Mouse (Mus musculus) kidney, postnatal 36 days (tissue): ENCODE measurements at regions not wholly inside any gene's neighbourhood (a gene's known extent, or its start where the extent isn't known, plus 50 kb on each side); places are given as distances from the start of the nearest gene placed in this dataset.

Experiments
- DNase-seq, 2 experiments: peaks; one replicate each; pipeline ENCODE4 v3.0.0; 2021 to 2022; ENCODE audit warnings: mixed read lengths in 2 of 2

DNA sequence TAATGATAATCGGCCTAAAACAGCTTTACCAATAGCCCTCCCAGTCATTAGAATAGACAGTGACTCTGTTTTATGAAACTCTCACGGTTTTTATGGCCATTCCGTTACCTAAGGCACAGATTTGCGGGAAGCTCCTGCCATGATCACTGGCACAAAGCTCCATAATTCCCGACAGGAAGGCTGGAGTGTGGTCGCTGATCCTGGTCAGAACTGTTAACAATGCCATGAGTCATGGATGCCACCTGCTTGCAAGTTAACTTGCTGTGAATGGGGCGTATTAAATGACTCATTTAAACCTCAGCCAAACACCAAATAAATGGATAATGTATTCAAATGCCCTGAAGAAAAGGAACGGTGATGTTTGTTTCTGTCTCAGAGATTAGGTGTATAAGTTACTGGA, 559.9 kb upstream of the Map3k7 start:
- DNase-seq: no peak

DNA sequence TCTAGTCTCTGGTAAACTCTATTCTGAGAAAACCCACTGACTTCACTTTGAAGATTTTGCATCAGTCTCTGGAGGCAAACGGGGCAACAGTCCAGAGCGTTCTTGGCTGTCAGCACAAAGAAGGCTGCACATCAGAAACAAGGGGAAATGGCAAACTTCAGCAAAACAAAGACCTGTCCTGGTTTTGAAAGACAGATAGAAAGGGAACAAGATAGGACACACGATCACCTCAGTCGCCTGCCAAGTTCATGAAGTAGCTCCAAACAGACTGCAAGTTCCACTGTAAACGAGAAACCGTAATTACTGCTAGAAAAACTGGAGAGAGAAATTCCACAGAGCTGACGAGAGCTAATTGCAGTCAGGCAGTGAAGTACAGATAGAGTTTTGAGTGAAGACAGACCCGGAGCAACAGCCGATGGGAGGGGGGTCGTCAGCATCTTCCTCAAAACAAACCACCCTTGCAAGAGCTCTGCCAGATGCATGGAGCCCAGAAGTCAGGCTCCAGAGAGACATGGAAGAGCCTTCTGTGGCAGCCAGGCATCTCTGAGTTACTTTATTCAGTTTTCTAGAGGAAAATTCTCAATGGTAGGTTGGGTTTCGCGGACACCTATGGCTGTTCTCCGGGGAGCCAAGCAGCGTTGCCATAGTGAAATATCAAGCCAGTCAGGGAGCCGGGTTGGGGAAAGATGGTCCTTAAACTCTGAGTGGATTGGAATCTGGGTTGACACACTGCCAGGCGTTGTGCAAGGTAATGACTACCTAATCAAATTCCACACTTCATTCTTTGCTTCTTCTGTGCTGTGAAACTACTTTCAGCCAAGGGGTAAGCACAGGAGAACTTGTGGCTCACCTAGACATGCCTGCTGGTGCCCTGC, 558.8 kb upstream of the Map3k7 start:
- peak in 1 of 2 experiments; percentile 9 for DNase-seq

DNA sequence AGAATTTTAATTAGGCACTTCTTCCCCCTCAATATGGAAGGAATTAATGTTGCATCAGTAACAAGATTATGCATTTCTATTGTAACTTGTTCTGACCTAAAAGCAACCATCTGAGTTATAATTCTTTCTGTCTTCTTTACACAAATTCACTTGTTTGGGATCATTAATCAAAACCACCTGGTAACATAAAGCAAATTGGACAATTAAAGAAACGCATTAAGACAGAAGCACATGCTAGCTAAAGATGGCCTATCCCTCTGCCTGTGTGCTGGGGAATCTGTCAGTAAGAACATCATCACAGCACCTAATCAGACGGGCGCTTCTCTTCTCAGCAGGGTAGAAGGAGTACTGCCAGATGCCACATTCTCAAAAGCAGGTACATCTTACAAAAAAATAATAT, 553.7 kb upstream of the Map3k7 start:
- no peak for DNase-seq

DNA sequence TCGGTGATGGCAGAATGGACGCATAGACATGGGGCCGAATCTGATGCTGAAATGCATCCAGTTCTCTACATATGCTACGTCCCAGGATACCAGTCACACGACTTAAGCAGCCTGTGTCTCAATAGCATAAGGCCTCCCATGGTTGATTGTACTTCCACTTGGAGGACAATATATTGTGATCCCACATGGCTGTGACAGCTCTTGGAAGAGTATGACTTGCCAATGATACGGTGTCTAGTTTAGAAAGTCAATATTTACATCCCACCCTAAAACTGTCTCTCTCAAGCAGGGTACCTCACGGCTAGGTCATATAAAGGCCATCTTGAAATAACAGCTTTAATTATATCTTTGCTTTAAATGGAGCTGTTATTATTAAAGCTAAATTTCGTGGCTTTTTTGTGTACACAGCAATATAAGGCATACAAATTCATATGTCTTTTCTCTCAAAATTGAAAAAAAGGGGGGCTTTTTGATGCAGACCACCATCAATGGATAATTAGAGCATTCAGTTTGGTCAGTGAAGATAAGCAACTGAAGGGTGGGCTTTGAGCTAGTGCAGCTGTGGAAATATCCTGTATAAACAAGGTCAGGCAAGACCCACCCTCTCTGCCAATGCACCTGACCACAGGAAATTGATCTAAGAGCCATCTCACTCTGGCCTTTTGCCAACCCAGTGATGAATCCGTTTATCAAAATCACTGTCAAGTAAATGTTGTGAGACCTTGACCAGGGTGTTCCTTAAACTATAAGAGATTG, 551.9 kb upstream of the Map3k7 start:
- DNase-seq: no peak

DNA sequence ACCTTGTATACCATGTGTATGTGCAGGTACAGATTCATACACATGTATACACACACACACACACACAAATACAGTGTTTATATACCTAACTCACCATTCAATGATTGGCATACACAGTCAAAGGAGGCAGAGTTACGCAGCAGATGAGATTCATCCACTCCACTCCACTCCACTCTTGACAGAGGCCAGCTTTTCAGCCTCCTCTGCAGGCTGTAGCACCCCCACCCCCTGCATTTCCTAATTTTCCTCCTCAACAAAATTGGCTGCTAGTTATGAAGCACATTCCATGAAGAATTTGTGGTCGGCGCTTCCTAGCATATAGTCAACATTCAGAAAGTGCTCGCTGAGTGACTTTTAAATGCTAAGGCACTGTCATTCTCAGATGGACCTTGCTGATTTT, 546.7 kb upstream of the Map3k7 start:
- DNase-seq: no peak

DNA sequence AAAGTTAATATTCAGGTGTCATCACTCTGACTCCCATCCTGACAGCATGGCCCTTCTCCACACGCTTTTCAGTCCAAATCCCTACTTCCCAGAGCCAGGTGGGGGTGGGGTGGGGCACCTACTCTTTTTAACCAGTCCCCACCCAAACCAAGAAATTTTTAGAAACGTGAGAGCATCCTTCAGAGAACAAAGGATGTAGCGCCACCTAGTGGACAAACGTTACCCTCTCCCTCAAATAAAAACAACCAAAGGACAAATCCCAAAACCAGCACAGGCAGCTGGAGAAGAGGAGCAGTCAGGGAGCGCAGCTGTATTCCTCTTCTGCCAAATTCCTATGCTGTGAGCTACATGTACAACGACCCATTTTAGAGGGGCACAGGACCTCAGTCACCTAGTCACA, 544.7 kb upstream of the Map3k7 start:
- DNase-seq: peak; percentile 25 to 55

DNA sequence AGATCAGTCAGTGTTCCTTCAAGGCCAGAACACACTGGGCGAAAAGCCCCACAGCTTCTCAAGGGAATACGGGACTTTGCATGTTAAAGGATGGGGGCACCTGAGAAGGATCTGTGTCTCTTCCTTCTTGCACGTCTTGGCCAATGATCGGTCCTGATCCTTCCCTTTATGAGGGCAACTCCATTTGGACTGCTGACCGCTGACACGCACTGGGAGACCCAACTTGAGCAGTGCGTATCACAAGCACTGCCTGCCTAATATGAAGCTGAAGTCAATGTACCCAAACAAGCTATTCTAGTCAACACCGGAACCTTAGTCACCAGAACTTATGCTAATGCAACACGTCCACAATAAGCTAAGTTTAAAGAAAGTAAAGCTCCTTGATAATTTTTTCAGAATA, 543.7 kb upstream of the Map3k7 start:
- DNase-seq: no peak

DNA sequence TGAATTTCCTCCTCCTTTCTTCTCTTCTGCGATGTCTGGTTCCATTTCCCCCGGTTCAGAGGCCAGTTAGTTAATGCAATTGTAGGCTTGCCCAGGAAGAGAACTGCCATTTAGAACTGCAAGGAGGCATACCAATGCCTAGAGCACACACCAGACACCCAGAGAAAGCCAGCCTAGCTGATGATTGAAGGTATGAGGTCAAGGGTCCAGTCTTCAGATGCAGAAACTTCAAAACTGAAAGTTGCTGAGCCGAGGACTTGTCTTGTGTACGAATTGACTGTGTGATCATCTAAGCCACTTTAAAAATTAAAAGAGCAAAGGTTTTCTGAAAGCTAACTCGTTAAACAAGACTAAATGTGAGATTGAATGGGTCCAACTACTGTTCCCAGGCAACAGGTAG, 542.5 kb upstream of the Map3k7 start:
- peak; percentile 17 to 48 for DNase-seq

DNA sequence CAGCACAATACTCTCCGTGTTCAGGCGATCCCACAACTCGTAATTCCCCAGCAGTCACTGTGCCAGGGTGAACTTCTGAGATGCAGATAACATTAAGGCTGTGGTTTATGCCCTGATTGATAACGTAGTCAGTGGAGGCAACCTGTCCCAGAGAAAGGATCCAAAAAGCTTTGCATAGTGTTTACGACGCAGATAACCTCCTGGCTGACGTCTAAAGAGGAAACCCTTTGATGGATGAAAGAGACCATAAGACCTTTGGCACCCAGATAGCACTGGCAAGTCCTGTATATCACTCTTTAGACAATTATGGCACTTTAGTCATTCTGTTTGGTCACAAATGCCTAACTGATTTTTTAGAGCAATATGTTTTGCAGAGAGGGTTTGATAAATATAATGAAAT, 538.8 kb upstream of the Map3k7 start:
- no peak for DNase-seq

DNA sequence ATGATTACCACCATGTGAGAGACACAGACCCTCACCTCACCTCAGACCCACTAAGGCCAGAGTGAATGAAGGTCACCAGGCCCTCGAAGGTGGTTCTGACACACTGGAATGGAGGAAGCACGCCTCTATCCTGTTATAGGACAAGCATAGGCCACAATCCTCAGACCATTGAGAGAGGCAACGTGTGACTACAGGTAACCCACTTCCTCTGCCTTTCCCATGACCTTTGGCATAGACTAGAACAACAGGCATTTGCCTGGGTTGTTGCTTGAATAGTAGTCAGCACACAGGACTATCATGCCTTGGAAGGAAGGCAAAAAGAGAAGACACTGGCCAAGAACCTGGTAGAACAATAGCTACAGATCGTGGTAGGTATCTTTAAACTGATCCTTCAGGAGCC, 538.2 kb upstream of the Map3k7 start:
- DNase-seq: no peak

DNA sequence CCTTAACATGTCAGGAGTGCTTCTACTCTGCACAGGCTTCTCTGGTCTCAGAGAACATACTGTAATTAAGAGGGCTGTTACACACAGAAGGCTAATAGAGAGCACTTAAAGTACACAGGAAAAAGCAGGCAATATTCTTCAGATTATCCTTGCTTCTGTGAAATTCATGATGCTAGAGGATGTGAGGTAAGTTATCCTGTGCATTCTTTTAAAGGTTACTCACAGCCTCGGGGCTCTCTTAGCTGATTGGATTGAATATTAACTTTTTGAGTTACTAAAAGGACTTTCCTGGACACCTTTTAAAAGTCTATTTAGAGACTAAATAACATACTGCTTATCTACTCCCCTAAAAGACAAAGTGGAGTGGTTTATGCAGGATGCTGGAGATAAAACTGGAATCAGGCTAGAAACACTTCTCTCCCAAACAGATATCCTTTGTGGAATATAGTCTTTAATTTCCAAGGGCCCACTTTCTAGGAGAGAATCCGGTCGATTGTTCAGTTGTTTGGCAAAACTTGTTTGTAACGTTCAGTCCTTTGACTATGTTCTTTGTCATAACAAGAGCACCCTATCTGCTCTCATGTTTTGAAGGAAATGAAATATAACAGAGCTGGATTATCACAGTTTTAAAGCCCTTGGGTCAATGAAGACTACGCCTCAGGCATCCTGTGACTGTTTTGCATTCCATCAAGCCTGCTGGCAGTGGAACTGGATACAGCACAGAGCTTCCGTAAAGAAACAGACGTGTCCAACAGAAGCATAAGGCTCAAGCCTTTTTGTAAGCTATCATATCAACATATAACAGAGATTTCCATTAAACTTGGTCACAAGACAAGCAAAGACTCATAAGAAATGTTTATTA, 537.5 kb upstream of the Map3k7 start:
- no peak for DNase-seq

DNA sequence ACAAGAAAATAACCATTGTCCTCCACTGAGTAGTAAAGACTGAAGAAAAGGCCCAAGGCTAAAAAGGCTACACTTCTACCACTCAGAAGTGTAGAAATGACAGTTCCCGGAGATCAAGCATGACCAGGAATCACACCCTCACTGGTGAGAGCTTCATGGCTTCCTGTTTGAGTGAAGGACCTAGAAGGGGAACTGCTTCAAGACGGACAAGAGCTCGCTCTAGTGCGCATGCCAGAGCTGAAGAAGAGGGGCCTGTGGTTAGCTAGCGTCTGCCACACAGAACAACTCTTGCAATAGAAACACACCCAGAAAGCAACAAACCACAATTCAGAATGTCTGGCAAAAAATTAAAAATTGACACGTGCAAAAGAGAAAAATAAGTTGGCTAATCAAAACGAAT, 530.0 kb upstream of the Map3k7 start:
- no peak for DNase-seq

DNA sequence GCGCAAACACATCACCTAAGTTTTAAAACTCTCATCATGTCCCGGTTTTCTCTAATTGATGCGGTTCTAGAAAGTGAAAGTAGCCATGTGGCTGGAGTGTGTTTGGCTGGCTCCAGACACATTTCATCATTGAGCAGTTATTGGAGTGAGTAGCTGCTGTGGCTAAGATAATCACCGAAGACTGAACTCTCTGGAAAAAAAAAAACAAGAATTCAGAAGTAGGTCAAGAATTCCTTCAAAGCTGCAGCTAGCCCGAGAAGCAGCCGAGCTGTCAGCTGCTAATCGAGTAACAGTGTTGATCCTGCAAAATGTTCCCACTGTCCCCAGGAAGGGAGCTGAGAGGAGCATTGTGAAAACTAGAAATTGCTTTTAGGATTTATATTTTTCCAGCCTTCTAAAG, 509.0 kb upstream of the Map3k7 start:
- DNase-seq: no peak

DNA sequence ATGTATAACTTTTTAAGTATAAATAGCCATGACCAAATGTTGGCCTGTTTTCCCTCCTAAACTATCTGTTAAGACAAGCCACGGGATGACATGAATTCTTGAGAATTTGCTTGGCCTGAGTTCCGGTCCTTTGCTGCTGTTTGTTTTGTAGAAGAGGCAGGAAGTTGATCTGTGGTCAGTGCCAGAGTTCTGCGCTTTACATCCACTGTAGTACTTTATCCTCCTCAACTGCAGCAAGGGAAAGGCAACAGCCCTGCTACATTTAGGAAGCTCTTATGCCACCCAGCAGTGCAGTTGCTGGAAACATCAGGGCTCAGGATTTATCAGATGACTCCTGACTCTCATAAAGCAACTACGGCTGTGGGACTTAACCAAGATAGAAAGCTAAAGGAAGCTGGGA, 508.4 kb upstream of the Map3k7 start:
- no peak for DNase-seq

DNA sequence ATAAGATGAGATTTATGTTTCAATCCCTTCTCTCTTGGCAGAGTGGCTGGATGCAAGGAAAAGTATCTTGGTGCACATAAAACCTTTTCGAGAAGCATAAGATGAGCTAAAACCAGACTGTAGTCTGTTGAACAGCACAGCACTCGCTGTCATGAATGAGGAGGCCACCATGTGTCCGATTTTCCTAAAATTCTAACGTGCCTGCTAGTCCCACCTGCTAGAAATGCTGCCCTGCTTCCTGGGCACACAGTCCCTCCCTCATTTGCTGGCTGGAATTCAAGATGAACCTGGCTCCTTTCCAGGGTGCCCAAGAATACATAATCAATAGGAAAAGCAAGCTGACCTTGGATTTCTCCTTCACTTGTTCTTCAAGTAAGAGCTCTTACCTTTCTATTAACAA, 501.4 kb upstream of the Map3k7 start:
- no peak for DNase-seq

DNA sequence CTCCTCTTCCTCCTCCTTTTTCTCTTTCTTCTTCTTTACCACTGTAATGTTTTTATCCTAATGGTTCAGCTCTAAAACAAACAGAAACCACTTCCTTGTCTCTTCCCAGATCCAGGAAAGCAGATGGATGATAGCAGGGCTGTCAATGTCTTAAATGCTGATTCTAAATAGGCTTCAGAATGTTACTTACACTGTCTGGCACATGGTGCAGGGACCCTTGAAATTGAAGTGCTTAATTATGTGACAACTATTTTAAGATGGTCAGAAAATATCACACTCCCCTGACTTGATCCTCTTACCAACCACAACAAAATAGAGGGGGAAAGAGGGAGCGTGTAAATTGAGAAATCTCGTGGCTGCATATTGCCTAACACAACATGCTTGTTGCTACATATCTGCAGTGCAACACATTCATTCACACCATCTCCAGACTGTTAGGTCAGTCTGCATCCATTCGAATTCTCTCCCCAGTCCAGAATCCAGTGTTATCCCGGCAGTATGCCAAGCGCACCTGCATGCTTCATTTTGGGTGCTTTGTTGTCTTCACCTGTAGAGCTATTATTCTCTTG, 500.7 kb upstream of the Map3k7 start:
- no peak for DNase-seq

DNA sequence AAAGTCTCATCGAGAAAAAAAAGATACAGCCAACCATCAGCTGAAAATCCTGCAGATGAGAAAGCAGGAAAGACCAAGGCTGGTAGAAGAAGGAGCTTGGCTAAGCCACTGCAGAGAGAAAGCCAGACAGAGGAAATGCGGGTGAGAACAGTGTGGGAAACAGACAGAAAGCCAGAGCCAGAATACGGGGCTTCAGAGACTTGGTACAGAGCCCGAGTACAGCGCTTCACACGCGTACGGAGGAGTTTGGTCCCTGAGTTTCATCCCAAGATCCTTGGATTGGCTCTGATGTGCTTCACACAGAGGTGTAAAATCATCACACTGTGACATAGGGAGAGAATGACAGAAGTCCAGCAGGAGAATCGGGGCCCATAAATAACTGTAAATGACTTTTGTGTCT, 495.6 kb upstream of the Map3k7 start:
- peak in 1 of 2 experiments; percentile 5 for DNase-seq

DNA sequence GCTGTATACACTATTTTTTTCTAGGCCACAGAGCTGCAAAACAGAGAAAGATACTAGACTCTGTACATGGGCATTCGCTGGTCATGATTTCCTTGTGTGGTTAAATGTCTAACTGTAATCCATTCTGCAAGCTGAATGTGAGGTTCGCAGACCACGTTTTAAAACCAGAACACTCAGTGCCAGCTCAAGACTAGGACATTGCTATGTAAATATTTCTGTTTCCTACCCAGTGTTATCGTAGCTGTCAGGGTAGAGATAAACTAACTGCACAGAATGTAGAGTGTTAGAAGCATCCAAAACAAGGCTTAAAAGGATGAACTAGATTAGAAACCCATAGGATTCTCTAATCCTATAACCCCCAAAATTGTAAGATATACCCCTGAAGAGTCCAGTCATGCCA, 494.1 kb upstream of the Map3k7 start:
- DNase-seq: no peak

DNA sequence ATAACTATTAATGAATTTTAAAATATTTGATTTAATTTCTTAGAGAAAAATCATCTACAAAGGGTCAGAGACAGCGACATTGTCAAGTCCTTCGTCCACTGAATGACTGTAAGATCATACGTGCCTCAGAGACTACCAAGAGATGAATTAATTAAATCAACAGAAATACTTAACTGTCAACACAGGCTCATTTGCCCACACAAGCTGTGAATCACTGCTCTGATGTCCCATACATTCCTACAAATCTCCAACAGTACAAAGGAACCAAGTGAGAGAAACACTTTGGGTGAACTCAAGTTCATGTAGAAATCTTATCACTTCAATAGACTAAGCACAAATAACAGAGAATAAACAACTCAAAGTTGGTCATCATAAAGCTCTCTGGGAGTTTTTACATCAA, 471.4 kb upstream of the Map3k7 start:
- DNase-seq: no peak

DNA sequence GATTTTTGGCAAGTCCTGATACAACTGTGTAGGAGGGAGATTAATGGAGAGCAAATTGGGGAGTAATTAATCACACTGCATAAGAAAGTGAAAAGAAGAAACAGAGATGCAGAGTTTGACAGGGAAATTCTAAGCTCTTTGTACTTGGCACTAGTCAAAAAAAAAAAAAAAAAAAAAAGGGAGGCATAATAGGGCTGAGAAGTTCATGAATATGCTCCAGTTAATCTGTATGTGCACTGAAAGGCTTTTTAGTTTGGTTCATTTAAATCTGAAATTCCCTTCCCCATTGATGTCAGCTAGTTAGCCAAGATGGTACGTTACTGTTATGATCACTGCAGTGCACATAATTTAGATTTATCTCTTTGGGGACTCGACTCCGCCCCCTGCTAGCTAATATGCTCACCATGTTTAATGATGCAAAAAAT, 470.8 kb upstream of the Map3k7 start:
- DNase-seq: no peak

DNA sequence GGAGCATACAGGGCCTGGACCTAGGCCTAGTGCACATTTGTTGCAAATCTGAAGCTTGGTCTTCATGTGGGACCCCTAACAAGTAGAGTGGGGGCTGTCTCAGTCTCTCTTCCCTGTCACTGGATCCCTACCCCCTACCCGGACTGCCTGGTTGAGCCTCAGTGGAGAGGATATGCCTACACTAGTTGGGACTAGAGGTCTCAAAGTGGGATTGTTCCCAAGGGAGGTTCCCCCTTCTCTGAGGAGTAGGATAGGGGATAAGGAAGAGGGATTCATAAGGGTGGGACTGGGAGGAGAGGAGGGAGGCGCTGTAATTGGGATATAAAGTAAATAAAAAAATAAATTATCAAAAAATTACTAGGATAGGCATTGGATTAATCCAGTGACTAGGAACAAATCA, 464.0 kb upstream of the Map3k7 start:
- DNase-seq: no peak

DNA sequence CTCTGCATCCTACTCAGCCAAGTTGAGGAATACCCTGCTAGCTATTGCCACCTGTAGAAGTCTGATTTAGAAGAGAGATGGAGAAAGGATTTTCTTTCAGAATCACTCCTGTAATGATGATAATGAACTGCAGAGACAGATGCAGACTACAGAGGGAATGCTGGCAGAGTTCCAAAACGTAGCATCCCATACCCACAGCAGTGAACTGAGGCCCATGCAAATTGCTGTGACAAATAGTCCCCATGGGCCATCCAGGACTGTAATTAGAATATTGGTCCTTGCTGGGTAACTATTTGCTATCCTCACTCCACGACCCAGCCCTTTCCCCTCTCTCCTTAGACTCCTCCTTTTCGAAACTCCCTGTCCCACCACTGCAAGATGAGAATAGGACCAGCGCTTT, 463.5 kb upstream of the Map3k7 start:
- no peak for DNase-seq

DNA sequence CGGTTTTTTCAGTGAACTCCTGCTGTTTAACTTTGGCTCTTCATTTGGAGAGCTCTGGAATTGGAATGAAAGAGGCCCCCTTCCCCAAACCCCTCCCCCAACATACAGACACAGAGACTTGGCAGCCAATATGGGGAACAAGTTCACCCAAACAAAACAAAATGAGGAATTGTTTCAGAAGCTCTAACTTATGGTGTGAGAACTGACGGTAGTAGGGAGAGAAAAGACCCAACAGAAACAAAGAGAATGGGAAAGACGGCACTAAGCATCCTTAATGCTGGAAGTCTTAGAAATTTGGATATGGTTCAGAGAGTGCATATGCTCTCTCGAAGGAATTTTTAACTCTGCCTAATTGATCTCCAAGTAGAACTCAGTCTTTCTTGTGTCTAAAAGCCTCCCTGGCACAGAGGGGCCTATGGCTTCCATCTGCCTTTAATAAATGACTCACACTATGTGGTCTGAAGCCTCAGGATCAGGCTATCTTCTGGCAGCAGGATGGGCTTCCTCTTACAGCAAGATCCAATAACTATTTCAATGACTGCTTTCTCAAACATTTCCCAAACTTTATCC, 438.2 kb upstream of the Map3k7 start:
- DNase-seq: no peak
